Mouse (Mus musculus): ENCODE results near the gene Cep131. TPM values are rescaled to one million over a fixed set of nuclear protein-coding genes. Genes with fewer than 3 reads are reported as not detected.

The Cep131 gene
- total RNA-seq (2021): 10 to 100 TPM in 1 of 2 experiments, 1 to 10 TPM in 1; 9.6 to 11.5 TPM

- intact Hi-C loops (cut with DNase I): loop anchor here (5.0 kb wide), 2 partner anchors 144 to 174 kb away; partner anchors contain the start of genes Baiap2 and Chmp6
- DNase-seq: peak; percentile 96 to 98
Measured at GRCm38 (mm10) chr11:120086702-120087152, at the start of gene Cep131. TSS of gene Cep131 (minus strand) at chr11:120086827.

DNA sequence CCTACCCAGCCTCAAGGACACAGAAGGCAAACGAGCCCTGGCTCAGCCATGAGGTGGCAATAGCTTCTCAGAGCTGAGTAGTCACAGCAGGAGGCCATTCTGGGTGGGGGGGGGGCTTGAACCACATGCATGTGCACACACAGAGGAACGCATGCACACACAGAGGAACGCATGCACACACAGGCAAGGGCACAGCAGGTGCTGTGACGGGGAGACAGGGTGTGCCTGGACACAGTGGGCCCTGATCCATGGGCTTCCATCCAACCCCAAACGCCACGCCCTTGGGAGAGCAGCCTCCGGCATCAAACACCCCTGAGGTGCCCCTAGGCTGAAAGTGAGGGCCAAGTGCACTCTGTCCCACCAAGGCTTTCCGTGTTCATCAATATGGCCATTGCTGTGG lies 49.6 kb upstream of the Cep131 start:
- intact Hi-C loops (cut with DNase I): no loop called here
- DNase-seq: no peak

GRCm38 (mm10) chr11:120134847-120135530 lies 48.4 kb upstream of the Cep131 start:
- intact Hi-C loops (cut with DNase I): no loop called here
- peak in 1 of 2 experiments; percentile 20 for DNase-seq

- intact Hi-C loops (cut with DNase I): no loop called here
Measured at GRCm38 (mm10) chr11:120134148-120134547, 47.5 kb upstream of the Cep131 start.

DNA sequence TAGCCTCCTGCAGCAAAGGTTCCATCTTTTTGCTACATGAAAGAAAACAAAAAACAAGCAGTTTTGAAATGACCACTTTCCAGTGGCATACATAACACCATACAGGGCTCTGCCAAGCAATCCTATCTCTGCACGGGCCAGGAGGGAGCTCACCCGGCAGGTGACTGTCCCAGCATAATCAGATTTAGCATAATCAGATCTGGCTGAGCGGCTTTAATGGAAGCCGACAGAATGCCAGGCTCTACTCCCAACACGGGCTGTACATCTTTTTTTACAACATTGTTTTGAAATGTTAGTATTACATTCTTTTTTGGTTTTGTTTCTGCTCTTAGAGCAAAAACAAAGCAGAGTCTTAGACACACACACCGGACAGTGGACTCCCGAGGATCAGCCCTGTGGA lies 42.7 kb upstream of the Cep131 start:
- DNase-seq: no peak
- intact Hi-C loops (cut with DNase I): no loop called here

More at GRCm38 (mm10) chr11:120134148-120134547, 47.5 kb upstream of the Cep131 start:
- no peak for DNase-seq

- intact Hi-C loops (cut with DNase I): no loop called here
- no peak for DNase-seq
Measured at GRCm38 (mm10) chr11:120126845-120127244, 40.2 kb upstream of the Cep131 start.

- DNase-seq: no peak
- intact Hi-C loops (cut with DNase I): no loop called here
Measured at GRCm38 (mm10) chr11:120122126-120122525, 35.5 kb upstream of the Cep131 start.

GRCm38 (mm10) chr11:120120642-120121420 lies 34.2 kb upstream of the Cep131 start:
- intact Hi-C loops (cut with DNase I): no loop called here
- peak; percentile 51 to 66 for DNase-seq

DNA sequence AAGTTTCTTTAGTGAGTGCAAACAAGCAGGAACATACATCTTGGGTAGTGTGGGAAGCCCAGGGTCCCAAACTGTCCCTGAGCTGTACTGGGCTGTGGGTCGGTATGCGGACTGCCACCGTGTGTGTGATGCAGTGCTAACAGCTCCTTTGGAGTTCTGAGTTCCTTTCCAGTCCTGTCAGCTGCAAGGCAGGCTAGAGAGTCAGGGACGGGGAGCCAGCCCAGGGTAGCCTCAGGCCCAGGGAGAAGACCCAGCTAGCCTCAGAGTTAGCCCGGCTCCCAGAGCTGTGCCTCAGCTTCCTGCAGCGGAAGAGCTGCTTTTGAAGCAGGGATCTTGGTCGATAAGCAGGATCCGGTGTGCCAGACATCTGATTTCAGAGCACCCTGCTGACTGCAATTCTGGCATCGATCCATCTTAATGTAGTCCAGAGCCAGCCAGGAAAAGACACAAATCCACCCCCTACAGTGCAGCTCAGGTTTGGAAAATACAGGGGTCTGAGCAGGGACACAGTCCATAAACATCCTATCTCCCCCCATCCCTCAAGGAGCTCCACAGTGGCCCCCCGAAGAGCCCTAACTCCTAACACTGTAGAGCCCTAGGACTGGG lies 33.4 kb upstream of the Cep131 start:
- intact Hi-C loops (cut with DNase I): no loop called here
- DNase-seq: no peak

GRCm38 (mm10) chr11:120119108-120119507 lies 32.5 kb upstream of the Cep131 start:
- intact Hi-C loops (cut with DNase I): no loop called here
- DNase-seq: no peak

DNA sequence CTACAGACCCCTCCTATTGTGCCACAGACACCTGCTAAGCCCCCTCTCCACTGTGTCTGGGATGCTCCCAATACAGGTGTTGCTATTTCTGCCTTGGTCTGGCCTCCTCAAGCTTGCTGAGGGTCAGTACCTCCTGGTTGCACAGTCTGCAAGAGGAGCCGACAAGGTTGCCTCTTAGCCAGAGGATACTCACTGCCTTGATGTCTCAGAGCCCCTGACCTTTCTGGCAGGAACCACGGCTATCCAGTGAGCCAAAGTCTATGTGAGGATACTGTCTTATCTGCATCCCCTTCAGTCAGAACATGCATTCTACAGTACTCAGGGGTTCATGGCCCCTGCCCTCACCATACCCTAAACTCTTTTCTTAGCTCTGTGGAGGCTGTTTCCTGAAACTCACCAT lies 31.0 kb upstream of the Cep131 start:
- intact Hi-C loops (cut with DNase I): no loop called here

GRCm38 (mm10) chr11:120114488-120115215 lies 28.0 kb upstream of the Cep131 start:
- no peak for DNase-seq
- intact Hi-C loops (cut with DNase I): loop anchor here (5.0 kb wide), 2 partner anchors 148 to 253 kb away; no protein-coding TSS in a partner anchor

More for the DNA sequence above, 31.0 kb upstream of the Cep131 start:
- no peak for DNase-seq

DNA sequence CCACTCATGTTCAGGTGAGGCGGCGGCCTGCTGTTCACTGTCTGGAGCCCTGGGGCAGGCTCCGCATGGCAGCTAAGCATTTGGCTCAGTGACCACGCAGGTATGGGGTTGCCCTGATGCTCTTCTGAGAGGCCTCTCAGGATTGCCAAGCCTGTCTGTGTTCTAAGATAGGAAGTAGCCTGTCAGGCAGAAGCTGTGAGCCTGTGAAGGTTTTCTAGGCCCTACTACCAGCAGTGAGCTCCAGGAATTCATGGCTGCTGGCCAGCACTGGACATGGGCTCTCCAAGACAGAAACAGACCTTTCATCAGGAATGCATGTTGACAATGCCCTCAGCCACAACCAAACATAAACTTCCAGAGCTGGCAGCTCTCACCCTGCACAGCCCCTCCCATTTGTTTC lies 25.5 kb upstream of the Cep131 start:
- intact Hi-C loops (cut with DNase I): loop anchor here (5.0 kb wide), 2 partner anchors 150 to 255 kb away; no protein-coding TSS in a partner anchor
- DNase-seq: no peak

- intact Hi-C loops (cut with DNase I): loop anchor here (1.0 to 5.0 kb wide), 6 partner anchors 58 to 312 kb away; no protein-coding TSS in a partner anchor
- DNase-seq: peak; percentile 65 to 70
Measured at GRCm38 (mm10) chr11:120111033-120111432, 24.4 kb upstream of the Cep131 start.

DNA sequence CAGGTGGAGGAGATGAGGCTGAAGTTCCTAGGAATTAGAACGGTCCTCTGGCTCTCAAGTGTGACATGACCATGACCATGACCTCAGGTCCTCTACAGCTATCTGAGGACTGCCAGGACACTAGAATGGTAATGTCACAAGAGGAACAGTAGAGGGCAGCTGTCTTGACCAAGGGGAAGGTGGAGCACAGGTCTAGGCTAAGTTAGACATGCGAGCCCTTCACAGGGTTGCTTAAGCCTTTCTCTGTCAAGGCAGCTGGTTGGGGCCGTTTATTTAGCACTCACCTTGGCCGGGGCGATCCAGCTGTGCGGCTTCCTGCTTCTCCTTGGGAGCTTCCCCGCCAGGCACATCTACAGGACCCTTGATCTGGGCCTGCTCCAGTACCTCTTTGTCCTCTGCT lies 23.9 kb upstream of the Cep131 start:
- DNase-seq: no peak
- intact Hi-C loops (cut with DNase I): loop anchor here (2.0 to 5.0 kb wide), 5 partner anchors 58 to 312 kb away; no protein-coding TSS in a partner anchor

DNA sequence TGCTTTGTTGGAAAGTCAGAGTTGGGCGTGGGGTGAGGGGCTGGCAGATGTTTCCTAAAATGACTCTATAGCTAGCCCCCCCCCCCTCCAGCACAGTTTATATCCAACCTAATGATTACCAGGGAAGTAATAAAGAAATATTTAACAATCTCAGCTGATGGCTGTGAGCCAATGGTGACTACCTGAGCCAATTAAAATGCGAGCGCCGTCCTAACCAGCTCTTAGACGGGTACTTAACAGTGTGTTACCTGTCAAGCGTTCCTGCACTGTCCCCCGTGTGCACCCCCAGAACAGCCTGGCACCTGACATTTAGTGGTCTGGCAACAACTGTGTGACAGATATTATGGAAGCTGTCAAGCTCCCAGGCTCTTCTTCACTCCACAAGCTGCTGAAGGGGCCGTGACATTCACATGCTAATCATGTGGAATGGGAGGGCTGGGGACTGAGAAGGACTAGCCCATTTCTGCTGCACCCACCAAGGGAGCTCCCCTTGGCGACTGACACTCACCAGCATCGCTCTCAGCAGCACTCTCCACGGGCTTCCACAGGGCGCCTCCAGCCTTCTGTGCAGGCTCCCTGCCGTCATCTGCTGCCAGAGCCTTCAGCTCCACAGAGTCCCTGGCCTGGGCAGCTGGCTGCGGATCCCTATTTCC lies 23.1 kb upstream of the Cep131 start:
- intact Hi-C loops (cut with DNase I): loop anchor here (2.0 to 5.0 kb wide), 5 partner anchors 59 to 313 kb away; no protein-coding TSS in a partner anchor
- no peak for DNase-seq

DNA sequence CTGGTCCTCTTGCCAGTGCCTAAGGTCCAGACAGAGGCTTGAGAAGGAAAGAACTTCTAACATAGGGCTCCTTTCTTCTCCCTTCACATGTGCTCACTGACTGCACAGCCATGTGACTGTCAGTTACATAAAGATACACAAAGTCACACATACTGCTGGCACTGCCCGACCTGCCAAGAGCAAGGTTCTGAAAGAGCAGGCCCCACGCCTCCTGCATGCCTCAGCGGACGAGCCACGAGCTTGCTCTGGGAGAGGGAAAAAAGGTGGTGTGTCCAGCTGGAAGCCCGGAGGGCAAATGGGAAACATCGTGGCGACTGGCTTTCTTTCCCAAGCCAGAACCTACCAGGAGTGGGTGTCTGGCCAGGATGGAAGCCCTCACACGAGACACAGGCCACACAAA lies 21.2 kb upstream of the Cep131 start:
- intact Hi-C loops (cut with DNase I): no loop called here
- DNase-seq: no peak

DNA sequence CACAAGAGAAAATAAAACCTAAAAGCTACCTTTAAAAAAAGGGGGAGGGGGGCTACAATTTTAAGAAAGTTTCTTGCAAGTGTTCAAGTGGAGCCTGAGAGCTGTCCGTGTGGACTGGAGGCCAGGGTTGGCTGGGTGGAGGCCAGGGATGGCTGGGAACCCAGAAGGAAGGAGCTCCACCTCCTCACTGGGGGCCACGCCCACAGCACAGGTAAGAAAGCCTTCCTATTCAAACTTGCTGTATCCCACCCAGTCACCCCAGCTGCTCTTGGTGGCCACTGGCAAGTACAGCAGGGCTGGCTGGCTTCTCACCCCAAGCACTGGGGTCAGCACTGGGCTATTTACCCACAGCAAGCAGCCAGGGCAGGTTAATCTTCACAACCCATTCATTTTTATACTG lies 20.4 kb upstream of the Cep131 start:
- intact Hi-C loops (cut with DNase I): no loop called here
- DNase-seq: no peak

DNA sequence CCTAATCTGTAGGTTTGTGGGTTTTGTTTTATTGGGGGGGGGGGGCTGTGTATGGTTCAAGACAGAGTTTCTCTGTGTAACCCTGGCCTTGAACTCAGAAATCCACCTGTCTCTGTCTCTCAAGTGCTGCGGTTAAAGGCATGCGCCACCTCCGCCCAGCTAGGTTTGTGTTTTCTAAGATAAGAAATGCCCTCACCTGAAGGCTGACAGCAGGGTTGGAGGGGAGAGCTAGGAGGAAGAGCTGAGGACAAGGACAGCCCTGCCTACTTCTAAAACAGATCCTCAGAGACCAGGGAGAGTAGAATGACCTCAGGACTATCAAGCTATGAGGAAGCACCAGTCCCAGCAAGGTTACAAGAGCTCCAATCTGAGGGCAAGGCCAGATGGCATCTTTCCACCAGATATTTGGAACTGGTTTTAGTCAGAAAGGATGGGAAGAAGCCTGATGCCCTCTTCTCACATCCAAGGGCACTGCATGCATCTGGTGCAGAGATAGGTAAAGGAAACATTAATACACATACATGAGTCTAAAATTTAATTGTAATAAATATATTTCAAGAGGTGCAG lies 16.9 kb upstream of the Cep131 start:
- intact Hi-C loops (cut with DNase I): no loop called here
- DNase-seq: no peak

Measured in heart, postnatal 36 days (tissue).